Comparison of ENCODE assay signal across 15 mouse cellular contexts in the genomic region with DNA sequence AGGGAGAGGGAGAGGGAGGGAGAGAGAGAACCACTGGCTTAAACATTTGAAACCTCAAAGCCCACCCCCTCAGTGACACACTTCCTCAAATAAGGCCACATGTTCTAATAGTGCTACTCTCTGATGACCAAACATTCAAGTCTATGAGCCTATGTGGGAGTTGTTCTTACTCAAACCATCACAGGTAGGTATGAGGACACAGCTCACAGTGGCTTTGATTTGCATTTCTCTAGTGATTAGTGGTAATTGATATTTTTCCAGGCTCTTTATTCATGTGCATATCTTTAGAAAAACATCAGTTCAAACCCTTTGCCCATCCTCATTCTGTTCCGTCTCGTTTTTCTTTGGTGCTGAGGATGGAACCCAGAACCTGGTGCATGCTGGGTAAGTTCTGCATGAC. TPM values are rescaled to one million over a fixed set of nuclear protein-coding genes. Genes with fewer than 3 reads are reported as not detected.
"Had no signal": no experiment of that assay in that cellular context is flagged by ENCODE, and none has a peak within 500 bp of the region (broad histone marks: within the 10 kb centered on the region; RNA-seq: fewer than 3 reads in every experiment).

No protein-coding gene starts in this region.

- H3K27me3 ChIP-seq: liver, embryonic 15.5 days; lung, embryonic 15.5 days; megakaryocyte, embryonic 14.5 days; midbrain, embryonic 13.5 days; midbrain, embryonic 15.5 days; neural tube, embryonic 12.5 days had no signal

- H3K36me3 ChIP-seq: liver, embryonic 15.5 days; lung, embryonic 15.5 days; midbrain, embryonic 13.5 days; midbrain, embryonic 15.5 days; neural tube, embryonic 12.5 days had no signal

- DNase-seq: liver, postnatal 0 days; lung, adult 2 months; lung, postnatal 14 days; lung, postnatal 36 days; right cerebral cortex, postnatal 14 days; thymus, adult 2 months; thymus, postnatal 25 days; thymus, postnatal 4 days had no signal

RNA-seq across cellular contexts. Expression of a gene that starts 59.5 kb away (rescaled TPM):
- total RNA-seq: midbrain, postnatal 0 days had no signal
